Mouse (Mus musculus) embryo, embryonic 11 days (tissue): ENCODE data around the gene Nfatc2ip.

Source experiments
- DNase-seq: peaks from one replicate; pipeline ENCODE4 v3.0.0-alpha.2; 2015

Nfatc2ip gene

DNA sequence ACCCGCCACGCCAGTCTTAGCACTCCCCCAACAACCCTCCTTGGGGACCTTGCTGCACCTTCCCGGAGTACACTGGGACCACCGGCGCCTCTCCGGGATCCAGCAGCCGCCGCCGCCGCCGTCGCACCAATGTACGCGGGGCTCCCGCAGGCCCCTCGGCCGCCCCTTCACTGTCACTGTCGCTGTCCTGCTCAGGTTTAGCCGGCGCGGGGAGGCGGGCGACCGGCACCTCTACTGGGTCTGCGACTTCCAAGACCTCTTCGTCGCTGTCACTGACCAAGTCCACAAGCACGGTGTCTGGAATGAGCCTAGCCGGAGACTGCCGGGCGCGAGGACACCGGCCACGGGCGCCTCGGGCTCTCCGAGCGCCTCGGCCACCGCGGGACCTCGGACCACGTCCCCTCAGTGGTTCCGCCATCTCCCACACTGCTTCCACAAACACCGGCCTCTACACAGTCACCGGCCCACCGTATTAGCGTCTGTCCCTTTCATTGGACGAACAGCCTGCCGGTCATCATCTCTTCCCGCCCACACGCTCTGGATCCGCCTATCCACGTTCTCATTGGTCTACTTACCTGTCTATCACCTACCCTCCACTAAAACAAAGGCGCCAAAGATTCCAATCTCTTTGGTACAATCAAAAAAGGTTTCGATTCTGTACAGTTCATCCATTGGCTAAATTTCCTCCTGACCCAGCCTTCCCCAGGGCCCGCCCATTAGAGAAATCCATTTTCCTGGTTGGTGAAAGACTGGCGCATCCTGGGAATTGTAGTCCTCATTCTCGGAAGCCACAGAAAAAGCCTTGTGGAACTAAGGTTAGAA lies at the start of gene Nfatc2ip:
Nfatc2ip (minus strand) TSS at position 440 of the 822 bp plus-strand sequence.
- DNase-seq: peak; percentile 97

- no peak for DNase-seq
Measured at GRCm38 (mm10) chr7:126446217-126446616, 49.7 kb upstream of the Nfatc2ip start.

GRCm38 (mm10) chr7:126445104-126445815 lies 48.7 kb upstream of the Nfatc2ip start:
- DNase-seq: no peak

DNA sequence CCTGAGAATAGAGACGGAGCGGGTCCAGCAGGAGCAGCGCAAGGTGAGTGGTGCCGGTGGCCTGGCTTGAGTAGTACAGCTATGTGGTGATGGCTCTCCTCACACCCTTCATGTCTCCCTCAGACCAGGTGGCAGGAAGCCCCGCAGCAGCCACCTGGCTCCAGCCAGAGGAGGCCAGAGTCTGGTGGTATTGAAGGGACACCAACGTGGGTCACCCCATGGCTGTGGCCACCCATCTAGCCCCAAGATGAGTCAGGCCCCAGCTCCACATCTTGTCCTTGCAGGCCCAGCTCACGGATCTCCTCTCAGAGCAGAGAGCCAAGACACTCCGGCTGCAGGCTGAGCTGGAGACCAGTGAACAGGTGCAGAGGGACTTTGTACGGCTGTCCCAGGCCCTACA lies 48.0 kb upstream of the Nfatc2ip start:
- DNase-seq: no peak

GRCm38 (mm10) chr7:126443997-126444396 lies 47.5 kb upstream of the Nfatc2ip start:
- no peak for DNase-seq

DNA sequence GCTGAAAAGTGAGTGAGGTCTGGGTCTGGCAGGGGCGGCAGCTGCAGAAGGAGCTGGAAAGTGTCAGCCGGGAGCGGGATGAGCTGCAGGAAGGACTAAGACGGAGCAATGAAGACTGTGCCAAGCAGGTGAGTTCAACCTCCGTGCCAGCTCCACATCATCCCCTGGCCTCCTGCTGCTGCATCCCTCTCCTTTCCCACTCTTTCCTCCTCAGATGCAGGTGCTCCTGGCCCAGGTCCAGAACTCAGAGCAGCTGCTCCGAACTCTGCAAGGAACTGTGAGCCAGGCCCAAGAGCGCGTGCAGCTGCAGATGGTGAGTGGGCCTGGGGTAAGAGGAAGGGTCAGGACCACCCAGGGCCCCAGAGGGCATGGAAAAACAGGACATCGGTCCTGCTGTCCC lies 43.6 kb upstream of the Nfatc2ip start:
- no peak for DNase-seq

- peak; percentile 89 for DNase-seq
Measured at GRCm38 (mm10) chr7:126436851-126437250, 40.3 kb upstream of the Nfatc2ip start.

- DNase-seq: no peak
Measured at GRCm38 (mm10) chr7:126435801-126436200, 39.3 kb upstream of the Nfatc2ip start.

DNA sequence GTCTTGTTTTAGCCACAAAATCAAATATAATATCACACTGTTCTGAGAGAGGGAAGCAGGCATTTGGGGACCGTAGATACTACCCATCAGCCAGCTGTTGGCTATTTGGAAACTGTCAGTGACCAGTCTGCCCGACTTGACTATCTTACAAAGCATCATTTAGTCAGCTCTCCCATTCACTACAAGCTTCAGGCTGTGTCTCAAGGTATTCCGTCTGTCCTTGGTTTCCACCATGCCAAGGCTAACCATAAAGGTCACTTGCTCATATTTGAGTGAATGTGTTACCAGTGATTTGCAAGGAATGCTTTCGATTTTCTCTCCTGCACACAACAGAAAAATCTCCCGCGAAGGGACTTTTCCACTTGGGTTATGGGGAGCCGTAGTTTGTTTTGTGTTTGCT lies 38.2 kb upstream of the Nfatc2ip start:
- DNase-seq: no peak

DNA sequence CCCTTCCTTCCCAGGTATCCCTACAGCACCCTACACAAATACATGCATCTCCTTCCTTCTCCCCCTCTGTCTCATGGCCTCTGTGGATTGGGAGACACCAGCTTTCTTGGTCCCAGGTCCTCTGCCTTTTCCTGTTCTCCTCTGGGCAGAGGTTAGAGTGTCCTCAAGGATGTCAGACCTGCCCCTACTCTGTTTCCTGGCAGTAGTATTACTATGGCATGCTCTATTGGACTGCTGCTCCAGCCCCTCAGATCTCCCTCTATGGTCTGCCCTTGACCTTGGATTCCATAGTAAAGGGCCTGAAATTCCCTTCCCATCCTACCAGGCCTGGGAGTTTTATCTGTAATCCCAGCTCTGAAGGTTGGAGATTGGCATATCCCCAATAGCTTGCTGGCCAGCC lies 33.6 kb upstream of the Nfatc2ip start:
- no peak for DNase-seq

DNA sequence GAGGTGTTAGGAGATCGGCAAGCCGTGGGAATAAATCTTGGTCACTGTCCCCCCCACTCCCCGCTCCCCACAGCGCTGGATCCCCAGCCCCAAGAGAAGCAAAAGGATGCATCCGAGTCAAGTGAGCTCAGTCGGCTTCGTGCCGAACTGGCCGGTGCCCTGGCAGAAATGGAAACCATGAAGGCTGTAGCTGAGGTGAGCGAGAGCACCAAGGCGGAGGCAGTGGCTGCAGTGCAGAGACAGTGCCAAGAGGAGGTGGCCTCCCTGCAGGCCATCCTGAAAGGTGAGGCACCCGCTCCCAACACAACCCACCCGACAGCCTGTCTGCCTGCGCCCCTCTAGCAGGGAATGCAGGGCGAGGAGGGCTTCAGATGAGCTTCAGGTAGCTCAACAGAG lies 33.0 kb upstream of the Nfatc2ip start:
- no peak for DNase-seq

- DNase-seq: peak; percentile 93
Measured at GRCm38 (mm10) chr7:126428631-126429502, 32.3 kb upstream of the Nfatc2ip start, which contains the start of gene Rabep2. Rabep2 (plus strand) TSS chr7:126428759.

GRCm38 (mm10) chr7:126428154-126428553 lies 31.6 kb upstream of the Nfatc2ip start:
- DNase-seq: no peak

DNA sequence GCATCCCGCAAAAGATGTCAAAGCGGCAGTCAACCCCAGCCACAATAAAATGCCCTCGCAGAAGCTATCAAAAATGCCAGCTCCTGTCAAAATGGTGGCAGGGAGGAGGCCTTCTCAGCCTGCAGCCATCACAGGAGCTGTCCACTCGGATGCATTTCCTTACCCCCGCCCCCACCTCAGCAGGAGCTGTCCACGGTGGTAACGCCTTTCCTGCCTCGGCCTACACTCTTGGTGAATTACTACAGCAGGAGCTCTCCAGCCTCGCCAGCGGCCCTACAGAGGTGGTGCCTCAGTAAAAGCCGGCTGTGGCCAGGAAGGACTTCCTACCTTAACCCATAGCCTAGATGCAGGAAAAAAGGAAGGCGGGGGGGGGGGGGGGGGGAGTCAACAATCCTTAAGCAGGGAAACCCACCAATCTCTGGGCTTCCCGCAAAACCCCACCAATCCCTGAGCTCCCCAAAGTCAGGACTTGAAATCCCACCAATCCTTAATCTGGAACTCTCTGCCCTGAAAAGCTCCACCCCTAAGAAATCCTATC lies 30.9 kb upstream of the Nfatc2ip start:
- DNase-seq: peak; percentile 11

DNA sequence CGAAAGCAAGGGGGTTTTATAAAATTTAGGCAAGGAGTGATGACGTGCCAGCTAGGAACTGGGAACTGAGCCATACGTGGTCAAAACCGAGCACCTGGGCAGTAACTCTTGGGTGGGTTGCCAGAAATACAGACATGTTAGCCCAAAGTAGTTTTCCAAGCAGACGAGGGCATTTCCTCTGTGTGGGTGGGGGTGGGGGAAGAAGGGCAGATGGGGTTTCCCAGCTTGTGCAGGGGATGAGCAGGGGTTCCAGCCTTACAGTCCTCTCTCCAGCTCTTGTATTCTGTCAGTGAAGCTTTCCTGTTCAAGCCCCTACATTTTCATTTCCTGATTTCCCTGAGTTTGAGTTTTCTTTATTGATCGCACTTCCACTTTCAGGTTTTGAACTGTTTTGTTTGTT lies 27.6 kb upstream of the Nfatc2ip start:
- DNase-seq: no peak

GRCm38 (mm10) chr7:126421756-126422155 lies 25.2 kb upstream of the Nfatc2ip start:
- DNase-seq: no peak

DNA sequence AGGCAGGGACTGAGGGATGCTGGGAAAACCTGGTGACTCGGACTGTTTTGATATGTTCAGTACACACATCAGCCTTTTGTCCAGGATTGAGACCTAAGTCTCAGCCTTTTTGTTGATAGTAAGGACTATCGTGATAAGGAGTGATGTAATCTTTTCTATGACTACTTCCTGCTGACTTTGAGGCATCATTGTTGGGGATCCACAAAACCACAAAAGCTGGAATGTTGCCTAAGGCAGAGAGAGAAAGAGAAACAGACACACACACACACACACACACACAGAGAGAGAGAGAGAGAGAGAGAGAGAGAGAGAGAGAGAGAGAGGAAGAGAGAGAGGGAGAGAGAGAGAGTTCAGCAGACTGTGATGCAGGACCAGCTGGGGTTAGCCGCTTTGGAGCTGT lies 22.0 kb upstream of the Nfatc2ip start:
- DNase-seq: no peak

DNA sequence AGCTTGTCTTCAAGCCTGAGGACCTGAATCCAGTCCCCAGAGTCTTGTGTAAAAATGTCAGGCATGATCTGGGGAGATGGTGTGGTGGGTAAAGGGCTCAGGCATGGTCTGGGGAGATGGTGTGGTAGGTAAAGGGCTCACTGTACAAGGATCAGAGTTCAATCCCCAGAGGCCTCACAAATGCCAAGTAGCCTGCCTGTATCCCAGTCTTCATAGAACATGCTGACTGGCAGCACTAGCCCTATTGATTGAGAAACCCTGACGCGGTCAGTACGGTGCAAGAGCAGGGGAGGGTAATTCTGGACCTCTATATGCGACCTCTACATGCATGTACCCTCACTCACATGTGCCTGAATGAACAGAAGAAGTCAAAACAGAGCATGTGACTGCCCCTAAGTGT lies 21.1 kb upstream of the Nfatc2ip start:
- no peak for DNase-seq

GRCm38 (mm10) chr7:126417045-126417444 lies 20.5 kb upstream of the Nfatc2ip start:
- DNase-seq: peak; percentile 19

- DNase-seq: no peak
Measured at GRCm38 (mm10) chr7:126416615-126417014, 20.1 kb upstream of the Nfatc2ip start.

- no peak for DNase-seq
Measured at GRCm38 (mm10) chr7:126414725-126415124, 18.2 kb upstream of the Nfatc2ip start, which contains the start of gene Cd19. Cd19 (minus strand) TSS chr7:126414889.

- no peak for DNase-seq
Measured at GRCm38 (mm10) chr7:126411061-126411460, 14.5 kb upstream of the Nfatc2ip start.

GRCm38 (mm10) chr7:126408686-126409085 lies 12.1 kb upstream of the Nfatc2ip start:
- DNase-seq: no peak
